Mouse (Mus musculus) induced T-regulatory cell, adult 2 months (primary cell): ENCODE results near the gene Thap4.
"Not testable (repeated sequence)": the region's sequence is repeated elsewhere in the genome, so short reads cannot be mapped to it uniquely, and the experiment has no call there.

Experiments
- DNase-seq: peaks from one replicate; pipeline ENCODE4 v3.0.0-alpha.2; 2012; ENCODE audit warnings: low read depth

Thap4 gene

GRCm38 (mm10) chr1:93689901-93690496 is 64.7 kb downstream of the Thap4 start:
- DNase-seq = no peak

- DNase-seq = no peak
Observed at GRCm38 (mm10) chr1:93688154-93688553, 66.5 kb downstream of the Thap4 start.

GRCm38 (mm10) chr1:93686961-93687320 is 67.7 kb downstream of the Thap4 start:
- no peak for DNase-seq

- peak; percentile 12 for DNase-seq
Observed at GRCm38 (mm10) chr1:93686245-93686960, 68.3 kb downstream of the Thap4 start.

- DNase-seq = peak; percentile 7
Observed at GRCm38 (mm10) chr1:93685401-93686244, 69.0 kb downstream of the Thap4 start, which contains the start of gene Bok. TSS of gene Bok (plus strand) at chr1:93685660.

GRCm38 (mm10) chr1:93679889-93680568 is 74.6 kb downstream of the Thap4 start:
- no peak for DNase-seq

GRCm38 (mm10) chr1:93678386-93678785 is 76.3 kb downstream of the Thap4 start:
- DNase-seq = no peak

- DNase-seq = no peak
Observed at GRCm38 (mm10) chr1:93672682-93673081, 82.0 kb downstream of the Thap4 start.

GRCm38 (mm10) chr1:93669941-93670340 is 84.7 kb downstream of the Thap4 start:
- no peak for DNase-seq

- peak; percentile 79 for DNase-seq
Observed at GRCm38 (mm10) chr1:93668791-93669548, 85.7 kb downstream of the Thap4 start.

- peak; percentile 65 for DNase-seq
Observed at GRCm38 (mm10) chr1:93667760-93668400, 86.8 kb downstream of the Thap4 start.

- DNase-seq = not testable (repeated sequence)
Observed at GRCm38 (mm10) chr1:93658559-93658958, 96.1 kb downstream of the Thap4 start, which contains the start of gene Stk25. TSS of gene Stk25 (minus strand) at chr1:93658659.

- DNase-seq = no peak
Observed at GRCm38 (mm10) chr1:93657025-93657360, 97.7 kb downstream of the Thap4 start.

- no peak for DNase-seq
Observed at GRCm38 (mm10) chr1:93656325-93657024, 98.2 kb downstream of the Thap4 start.

GRCm38 (mm10) chr1:93654798-93655197 is 99.9 kb downstream of the Thap4 start:
- DNase-seq = no peak

GRCm38 (mm10) chr1:93654275-93654674 is 100.4 kb downstream of the Thap4 start:
- no peak for DNase-seq
